Mouse (Mus musculus): Measurements from ENCODE around the gene Mettl7a3.

- no peak for TF ChIP-seq CTCF (IDR thresholded peaks at IDR 0.05; ENCODE audit: control insufficient read depth, insufficient read depth, low read length)
- no peak for TF ChIP-seq POLR2A (IDR thresholded peaks at IDR 0.05; ENCODE audit: borderline replicate concordance, control insufficient read depth, low read depth, low read length)
Measured at GRCm38 (mm10) chr15:100300499-100300898, 34.2 kb upstream of the Mettl7a3 start.
